Mouse (Mus musculus) heart, postnatal 0 days (tissue): Measurements from ENCODE around the gene Sptlc2.

Experiments
- CTCF ChIP-seq: IDR thresholded peaks from 2 replicates; pipeline ENCODE4 v1.5.1; 2016; ENCODE audit warnings: antibody characterized with exemption, control low read depth, low read depth
- EP300 ChIP-seq: IDR thresholded peaks from 2 replicates; pipeline ENCODE4 v1.6.1; 2016; ENCODE audit warnings: antibody characterized with exemption, low read depth

GRCm38 (mm10) chr12:87299037-87299656 is 89.0 kb downstream of the Sptlc2 start:
- no peak for TF ChIP-seq EP300
- no peak for TF ChIP-seq CTCF
